Mouse (Mus musculus): ENCODE measurements around the gene Coro2b. TPM values are rescaled to one million over a fixed set of nuclear protein-coding genes. Genes with fewer than 3 reads are reported as not detected.

Gene Coro2b
- polyA plus RNA-seq, 1 experiment from 2014 or later: 26.2 TPM

GRCm38 (mm10) chr9:62540736-62541135 lies 3.9 kb upstream of the Coro2b start:
- no peaks in the 10 kb centered on the region for H3K27me3 ChIP-seq (ENCODE audit: insufficient read depth, low read length)
- H3K4me1 ChIP-seq (ENCODE audit: insufficient read depth): peaks cover 4% of the 10 kb centered on the region; the same call in 1 of the 2 replicates
- 56% methylated on average over 10 of the region's 10 CpGs for WGBS
- H3K36me3 ChIP-seq (ENCODE audit: insufficient read depth): no peaks in the 10 kb centered on the region
- no peak overlapping the region for H3K9ac ChIP-seq
- H3K9me3 ChIP-seq (ENCODE audit: low read depth, low read length): no peaks in the 10 kb centered on the region
- no peak overlapping the region for H3K4me2 ChIP-seq
- 0 out of 2 replicates have a peak overlapping the region, but pooled peaks have one; percentile 24 for H3K27ac ChIP-seq (ENCODE audit: low read depth)
- TF ChIP-seq CTCF (IDR thresholded peaks at IDR 0.05; ENCODE audit: low read depth): no peak
- ATAC-seq (ENCODE audit: insufficient read depth) (no peak), DNase-seq (peak; percentile 68)
- no peak overlapping the region for H3K4me3 ChIP-seq (ENCODE audit: low read depth, low read length)

GRCm38 (mm10) chr9:62540166-62540565 lies 3.3 kb upstream of the Coro2b start:
- H3K4me3 ChIP-seq (ENCODE audit: low read depth, low read length): no peak overlapping the region
- H3K4me2 ChIP-seq: no peak overlapping the region
- TF ChIP-seq CTCF (IDR thresholded peaks at IDR 0.05; ENCODE audit: low read depth): no peak
- no peak overlapping the region for H3K27ac ChIP-seq (ENCODE audit: low read depth)
- no peaks in the 10 kb centered on the region for H3K36me3 ChIP-seq (ENCODE audit: insufficient read depth)
- ATAC-seq (ENCODE audit: insufficient read depth) (no peak), DNase-seq (no peak)
- 74% methylated on average over 9 of the region's 9 CpGs for WGBS
- peaks cover 7% of the 10 kb centered on the region; the same call in 1 of the 2 replicates for H3K4me1 ChIP-seq (ENCODE audit: insufficient read depth)
- no peaks in the 10 kb centered on the region for H3K9me3 ChIP-seq (ENCODE audit: low read depth, low read length)
- no peak overlapping the region for H3K9ac ChIP-seq
- no peaks in the 10 kb centered on the region for H3K27me3 ChIP-seq (ENCODE audit: insufficient read depth, low read length)

- Histone ChIP-seq H3K27ac (ENCODE audit: low read depth) (no peak overlapping the region), H3K9ac (no peak overlapping the region), H3K4me3 (ENCODE audit: low read depth, low read length) (no peak overlapping the region), H3K27me3 (ENCODE audit: insufficient read depth, low read length) (no peaks in the 10 kb centered on the region), H3K4me1 (ENCODE audit: insufficient read depth) (peaks cover 7% of the 10 kb centered on the region; the same call in 1 of the 2 replicates), H3K4me2 (no peak overlapping the region), H3K36me3 (ENCODE audit: insufficient read depth) (no peaks in the 10 kb centered on the region), H3K9me3 (ENCODE audit: low read depth, low read length) (no peaks in the 10 kb centered on the region)
- TF ChIP-seq CTCF (IDR thresholded peaks at IDR 0.05; ENCODE audit: low read depth): no peak
- WGBS: 82% methylated on average over 9 of the region's 9 CpGs
- ATAC-seq (ENCODE audit: insufficient read depth) (no peak), DNase-seq (no peak)
Observed at GRCm38 (mm10) chr9:62539251-62539711, 2.4 kb upstream of the Coro2b start.

GRCm38 (mm10) chr9:62537941-62538340 lies 1.1 kb upstream of the Coro2b start:
- H3K27ac ChIP-seq (ENCODE audit: low read depth): peak overlapping the region; percentile 20; the same call in 1 of the 2 replicates
- TF ChIP-seq CTCF (IDR thresholded peaks at IDR 0.05; ENCODE audit: low read depth): no peak
- DNase-seq: peak; percentile 34
- no peak overlapping the region for H3K4me3 ChIP-seq (ENCODE audit: low read depth, low read length)
- H3K4me1 ChIP-seq (ENCODE audit: insufficient read depth): peaks cover 13% of the 10 kb centered on the region
- no peak overlapping the region for H3K9ac ChIP-seq
- H3K9me3 ChIP-seq (ENCODE audit: low read depth, low read length): no peaks in the 10 kb centered on the region
- H3K27me3 ChIP-seq (ENCODE audit: insufficient read depth, low read length): no peaks in the 10 kb centered on the region
- WGBS: 64% methylated on average over 6 of the region's 6 CpGs
- no peak overlapping the region for H3K4me2 ChIP-seq
- ATAC-seq (ENCODE audit: insufficient read depth): no peak
- no peaks in the 10 kb centered on the region for H3K36me3 ChIP-seq (ENCODE audit: insufficient read depth)

GRCm38 (mm10) chr9:62536119-62536654 lies 657 bp downstream of the Coro2b start:
- peak overlapping the region; percentile 88 for H3K4me2 ChIP-seq
- DNase-seq (peak; percentile 56), ATAC-seq (ENCODE audit: insufficient read depth) (peak; percentile 16; the same call in 1 of the 2 replicates)
- peak overlapping the region; percentile 72 for H3K4me3 ChIP-seq (ENCODE audit: low read depth, low read length)
- WGBS: 2% methylated on average over 29 of the region's 29 CpGs
- H3K27ac ChIP-seq (ENCODE audit: low read depth): peak overlapping the region; percentile 96
- peaks cover 24% of the 10 kb centered on the region for H3K4me1 ChIP-seq (ENCODE audit: insufficient read depth)
- no peaks in the 10 kb centered on the region for H3K27me3 ChIP-seq (ENCODE audit: insufficient read depth, low read length)
- H3K9ac ChIP-seq: peak overlapping the region; percentile 88
- TF ChIP-seq CTCF (IDR thresholded peaks at IDR 0.05; ENCODE audit: low read depth): peak; percentile 24
- H3K36me3 ChIP-seq (ENCODE audit: insufficient read depth): no peaks in the 10 kb centered on the region
- no peaks in the 10 kb centered on the region for H3K9me3 ChIP-seq (ENCODE audit: low read depth, low read length)

- Histone ChIP-seq H3K4me3 (ENCODE audit: low read depth, low read length) (peak overlapping the region; percentile 72), H3K27ac (ENCODE audit: low read depth) (no peak overlapping the region), H3K9ac (peak overlapping the region; percentile 88), H3K9me3 (ENCODE audit: low read depth, low read length) (no peaks in the 10 kb centered on the region), H3K27me3 (ENCODE audit: insufficient read depth, low read length) (no peaks in the 10 kb centered on the region), H3K4me2 (peak overlapping the region; percentile 88), H3K36me3 (ENCODE audit: insufficient read depth) (no peaks in the 10 kb centered on the region), H3K4me1 (ENCODE audit: insufficient read depth) (peaks cover 20% of the 10 kb centered on the region)
- 70% methylated on average over 8 of the region's 8 CpGs for WGBS
- no peak for TF ChIP-seq CTCF (IDR thresholded peaks at IDR 0.05; ENCODE audit: low read depth)
- ATAC-seq (ENCODE audit: insufficient read depth) (no peak), DNase-seq (no peak)
Observed at GRCm38 (mm10) chr9:62535566-62535965, 1.3 kb downstream of the Coro2b start.

GRCm38 (mm10) chr9:62534691-62535090 lies 2.2 kb downstream of the Coro2b start:
- no peaks in the 10 kb centered on the region for H3K27me3 ChIP-seq (ENCODE audit: insufficient read depth, low read length)
- 0 out of 2 replicates have a peak overlapping the region, but pooled peaks have one; percentile 88 for H3K9ac ChIP-seq
- TF ChIP-seq CTCF (IDR thresholded peaks at IDR 0.05; ENCODE audit: low read depth): no peak
- DNase-seq: no peak
- H3K4me1 ChIP-seq (ENCODE audit: insufficient read depth): peaks cover 20% of the 10 kb centered on the region
- no peak overlapping the region for H3K27ac ChIP-seq (ENCODE audit: low read depth)
- H3K9me3 ChIP-seq (ENCODE audit: low read depth, low read length): no peaks in the 10 kb centered on the region
- peak overlapping the region; percentile 88; the same call in 1 of the 2 replicates for H3K4me2 ChIP-seq
- 83% methylated on average over 7 of the region's 7 CpGs for WGBS
- no peaks in the 10 kb centered on the region for H3K36me3 ChIP-seq (ENCODE audit: insufficient read depth)
- ATAC-seq (ENCODE audit: insufficient read depth): no peak
- no peak overlapping the region for H3K4me3 ChIP-seq (ENCODE audit: low read depth, low read length)
